Mouse (Mus musculus) megakaryocyte, embryonic 14.5 days (primary cell): ENCODE measurements at regions not wholly inside any gene's neighbourhood (a gene's known extent, or its start where the extent isn't known, plus 50 kb on each side); places are given as distances from the start of the nearest gene placed in this dataset.

ENCODE experiments used
- FLI1 ChIP-seq: IDR thresholded peaks from 2 replicates; pipeline ENCODE4 v1.6.1; 2012; ENCODE audit warnings: low read length, inconsistent platforms, mixed read lengths
- GATA1 ChIP-seq: IDR thresholded peaks from 3 replicates; pipeline ENCODE4 v1.6.1; 2012; ENCODE audit warnings: mixed read lengths, low read length, inconsistent platforms, borderline replicate concordance

- TF ChIP-seq GATA1, result no peak
- TF ChIP-seq FLI1, result no peak
Observed at GRCm38 (mm10) chr7:68567452-68568126, 181.5 kb downstream of the Arrdc4 start.
